Mouse (Mus musculus) neural tube, embryonic 13.5 days (tissue): ENCODE data around the gene Map3k11. TPM values are rescaled to one million over a fixed set of nuclear protein-coding genes. Genes with fewer than 3 reads are reported as not detected.

Experiments used
- ATAC-seq: fragments of 200-750 bp; cut with Nextera tagmentation; 2 replicates; pipeline ENCODE4 v1.8.0; 2017; ENCODE audit warnings: low read depth, mild to moderate bottlenecking, moderate TSS enrichment, moderate library complexity
- H3K27ac ChIP-seq: fragments of 300-500 bp; sonication (generic); replicated peaks from 2 replicates; pipeline ENCODE4 v1.5.1; 2015; ENCODE audit warnings: moderate library complexity, mild to moderate bottlenecking, inconsistent platforms
- H3K27me3 ChIP-seq: fragments of 300-500 bp; sonication (generic); 2 replicates; pipeline ENCODE4 v1.6.1; 2015; ENCODE audit warnings: mild to moderate bottlenecking, inconsistent platforms
- H3K36me3 ChIP-seq: fragments of 300-500 bp; sonication (generic); 2 replicates; pipeline ENCODE4 v1.6.1; 2015; ENCODE audit warnings: mild to moderate bottlenecking, inconsistent platforms
- H3K4me1 ChIP-seq: fragments of 300-500 bp; sonication (generic); replicated peaks from 2 replicates; pipeline ENCODE4 v1.6.1; 2015; ENCODE audit warnings: inconsistent platforms
- H3K4me2 ChIP-seq: fragments of 300-500 bp; sonication (generic); 2 replicates; pipeline ENCODE4 v1.6.1; 2015; ENCODE audit warnings: inconsistent platforms, mild to moderate bottlenecking, moderate library complexity
- H3K4me3 ChIP-seq: fragments of 300-500 bp; sonication (generic); 2 replicates; pipeline ENCODE4 v1.5.1; 2015; ENCODE audit warnings: mild to moderate bottlenecking, inconsistent platforms
- H3K9ac ChIP-seq: fragments of 300-500 bp; sonication (generic); 2 replicates; pipeline ENCODE4 v1.6.1; 2015; ENCODE audit warnings: moderate library complexity, mild to moderate bottlenecking, inconsistent platforms
- H3K9me3 ChIP-seq: fragments of 300-500 bp; sonication (generic); 2 replicates; pipeline ENCODE4 v1.6.1; 2016; ENCODE audit warnings: inconsistent platforms
- WGBS: fragments of 180-500 bp; shearing (Covaris S2); methylation state at CpG from one replicate; pipeline ENCODE4 v1.1.7; 2015; 5-methylcytosine and 5-hydroxymethylcytosine counted together
- microRNA-seq: library from miRNA; unstranded; fragments of <30 nt; microRNA quantifications from one replicate; pipeline ENCODE4, GENCODE M21; 2016
- polyA plus RNA-seq: library from polyadenylated mRNA; unstranded; fragments of >200 nt; fragmentation: Nextera tagmentation; extraction: Ambion mirVana; gene quantifications from 2 replicates; pipeline ENCODE4 v1.2.1, GENCODE M21; 2015

Gene Map3k11
- polyA plus RNA-seq, 1 experiment from 2014 or later: 18.0 TPM

DNA sequence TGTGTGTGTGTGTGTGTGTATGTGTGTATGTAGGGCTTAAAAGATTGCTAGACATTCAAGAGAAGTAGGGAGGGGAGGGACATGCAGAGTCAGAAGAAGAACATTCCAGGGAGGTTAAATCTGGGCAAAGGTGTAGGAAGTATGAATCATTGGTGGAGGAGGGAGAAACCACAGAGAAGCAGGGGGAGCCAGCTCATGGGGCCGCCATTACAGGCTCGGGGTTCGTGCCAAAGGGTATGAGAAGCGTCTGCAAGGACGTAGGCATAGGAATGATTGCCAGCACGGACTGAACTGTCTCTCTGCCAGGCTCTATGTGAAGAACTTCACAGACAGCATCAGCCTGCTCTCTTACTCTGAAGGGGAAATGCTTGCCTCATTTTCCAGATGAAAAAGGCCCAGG is 60.9 kb downstream of the Map3k11 start:
- Histone ChIP-seq H3K9me3 (no peaks in the 10 kb centered on the region), H3K36me3 (peaks cover 3% of the 10 kb centered on the region; the same call in 1 of the 2 replicates), H3K4me1 (peaks cover 32% of the 10 kb centered on the region), H3K4me3 (no peak overlapping the region), H3K27ac (no peak overlapping the region), H3K9ac (no peak overlapping the region), H3K4me2 (no peak overlapping the region), H3K27me3 (peaks cover 95% of the 10 kb centered on the region)
- WGBS: 84% methylated on average over 6 of the region's 6 CpGs
- no peak for ATAC-seq

DNA sequence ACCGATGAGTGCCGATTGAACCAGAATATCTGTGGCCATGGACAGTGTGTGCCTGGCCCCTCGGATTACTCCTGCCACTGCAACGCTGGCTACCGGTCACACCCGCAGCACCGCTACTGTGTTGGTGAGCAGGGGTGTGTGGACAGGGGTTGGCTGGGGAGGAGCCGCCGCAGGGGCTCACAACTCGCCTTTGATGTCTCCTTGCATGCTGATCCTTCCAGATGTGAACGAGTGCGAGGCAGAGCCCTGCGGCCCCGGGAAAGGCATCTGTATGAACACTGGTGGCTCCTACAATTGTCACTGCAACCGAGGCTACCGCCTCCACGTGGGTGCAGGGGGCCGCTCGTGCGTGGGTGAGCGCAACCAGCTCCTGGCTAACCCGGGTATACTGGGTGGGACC is 62.4 kb downstream of the Map3k11 start:
- Histone ChIP-seq H3K4me3 (no peak overlapping the region), H3K4me2 (no peak overlapping the region), H3K27me3 (peaks cover 95% of the 10 kb centered on the region)

GRCm38 (mm10) chr19:5751742-5752141 is 63.2 kb downstream of the Map3k11 start:
- no peak for ATAC-seq
- WGBS: 6% methylated on average over 20 of the region's 20 CpGs
- H3K4me3 ChIP-seq: no peak overlapping the region
- peaks cover 20% of the 10 kb centered on the region for H3K4me1 ChIP-seq
- peak overlapping the region; percentile 9 for H3K4me2 ChIP-seq
- H3K36me3 ChIP-seq: peaks cover 3% of the 10 kb centered on the region; the same call in 1 of the 2 replicates
- H3K9ac ChIP-seq: peak overlapping the region; percentile 34; the same call in 1 of the 2 replicates
- no peak overlapping the region for H3K27ac ChIP-seq
- H3K27me3 ChIP-seq: peaks cover 95% of the 10 kb centered on the region
- H3K9me3 ChIP-seq: no peaks in the 10 kb centered on the region

More for the DNA sequence above, 62.4 kb downstream of the Map3k11 start:
- H3K27ac ChIP-seq: no peak overlapping the region
- WGBS: 5% methylated on average over 22 of the region's 22 CpGs
- peaks cover 3% of the 10 kb centered on the region; the same call in 1 of the 2 replicates for H3K36me3 ChIP-seq
- peak overlapping the region; percentile 34 for H3K9ac ChIP-seq
- H3K9me3 ChIP-seq: no peaks in the 10 kb centered on the region
- peaks cover 22% of the 10 kb centered on the region for H3K4me1 ChIP-seq
- ATAC-seq: no peak

Small RNA genes within 50 kb of the gene (microRNA-seq; reads per million reads assigned to microRNA genes)
- gene Mir6987: not detected

Other genes with a start within 250 kb of the Map3k11 start
- gene Fosl1, start 241.2 kb upstream of the Map3k11 start, polyA plus RNA-seq: 0.59 TPM in 1 of 2 replicates, not detected in the other
- 10.7 and 11.1 TPM in 2 replicates for gene Ccdc85b, start 230.8 kb upstream of the Map3k11 start, polyA plus RNA-seq
- gene Fibp, start 228.1 kb upstream of the Map3k11 start, polyA plus RNA-seq: 163 and 164 TPM in 2 replicates
- 3.2 and 5.6 TPM in 2 replicates for gene Ctsw, start 220.2 kb upstream of the Map3k11 start, polyA plus RNA-seq
- gene Efemp2, start 214.8 kb upstream of the Map3k11 start, polyA plus RNA-seq: 56.9 and 60.8 TPM in 2 replicates
- gene Mus81, start 200.3 kb upstream of the Map3k11 start, polyA plus RNA-seq: 40.4 and 43.2 TPM in 2 replicates
- 3,494 and 3,643 TPM in 2 replicates for gene Cfl1, start 198.3 kb upstream of the Map3k11 start, polyA plus RNA-seq
- not detected in 2 replicates for gene 1700020D05Rik, start 185.0 kb upstream of the Map3k11 start, polyA plus RNA-seq
- gene Snx32, start 178.2 kb upstream of the Map3k11 start, polyA plus RNA-seq: 69.9 and 74.3 TPM in 2 replicates
- gene Ovol1, start 128.1 kb upstream of the Map3k11 start, polyA plus RNA-seq: 0.11 TPM in 1 of 2 replicates, not detected in the other
- 2.9 and 3.5 TPM in 2 replicates for gene Ap5b1, start 120.7 kb upstream of the Map3k11 start, polyA plus RNA-seq
- 79.2 and 87.8 TPM in 2 replicates for gene Rnaseh2c, start 86.9 kb upstream of the Map3k11 start, polyA plus RNA-seq
- 72.3 and 77.2 TPM in 2 replicates for gene Kat5, start 78.5 kb upstream of the Map3k11 start, polyA plus RNA-seq
- gene Rela, start 51.3 kb upstream of the Map3k11 start, polyA plus RNA-seq: 33.8 and 36.5 TPM in 2 replicates
- 19.1 and 19.8 TPM in 2 replicates for gene Sipa1, start 25.0 kb upstream of the Map3k11 start, polyA plus RNA-seq
- 23.0 TPM in 2 replicates for gene Pcnx3, start 166 bp downstream of the Map3k11 start, polyA plus RNA-seq
- gene Kcnk7, start 15.6 kb downstream of the Map3k11 start, polyA plus RNA-seq: not detected in 2 replicates
- 8.3 and 9.6 TPM in 2 replicates for gene Ehbp1l1, start 37.6 kb downstream of the Map3k11 start, polyA plus RNA-seq
- 186 and 194 TPM in 2 replicates for gene Fam89b, start 40.9 kb downstream of the Map3k11 start, polyA plus RNA-seq
- 16.0 and 17.0 TPM in 2 replicates for gene Ltbp3, start 52.2 kb downstream of the Map3k11 start, polyA plus RNA-seq
- 66.7 and 69.8 TPM in 2 replicates for gene Scyl1, start 82.7 kb downstream of the Map3k11 start, polyA plus RNA-seq
- 21.1 and 23.3 TPM in 2 replicates for gene Frmd8, start 186.5 kb downstream of the Map3k11 start, polyA plus RNA-seq
- 1.6 and 2.3 TPM in 2 replicates for gene Slc25a45, start 189.1 kb downstream of the Map3k11 start, polyA plus RNA-seq
- 11.1 and 11.4 TPM in 2 replicates for gene Tigd3, start 205.4 kb downstream of the Map3k11 start, polyA plus RNA-seq
- gene Dpf2, start 224.3 kb downstream of the Map3k11 start, polyA plus RNA-seq: 117 and 135 TPM in 2 replicates
- 11.8 and 13.5 TPM in 2 replicates for gene Cdc42ep2, start 236.1 kb downstream of the Map3k11 start, polyA plus RNA-seq